Mouse (Mus musculus) stomach, embryonic 16.5 days (tissue): ENCODE data around the gene Bach2. TPM values are rescaled to one million over a fixed set of nuclear protein-coding genes. Genes with fewer than 3 reads are reported as not detected.
A peak's percentile ranks its signal among the peaks of the same experiment; 100 is the strongest.

Source experiments
- ATAC-seq: fragments of 200-750 bp; cut with Nextera tagmentation; 2 replicates; pipeline ENCODE4 v1.8.0; 2017; ENCODE audit warnings: moderate number of reproducible peaks, moderate TSS enrichment; ENCODE audit not compliant: insufficient read depth, low FRiP score
- H3K27ac ChIP-seq: fragments of 300-500 bp; sonication (generic); 2 replicates; pipeline ENCODE4 v1.5.1; 2014; ENCODE audit warnings: low read length
- H3K27me3 ChIP-seq: fragments of 300-500 bp; sonication (generic); 2 replicates; pipeline ENCODE4 v1.6.1; 2014; ENCODE audit warnings: low read length, control low read depth, mixed read lengths; ENCODE audit not compliant: control insufficient read depth, insufficient read depth
- H3K36me3 ChIP-seq: fragments of 300-500 bp; sonication (generic); 2 replicates; pipeline ENCODE4 v1.6.1; 2014; ENCODE audit warnings: low read length; ENCODE audit not compliant: control insufficient read depth, insufficient read depth
- H3K4me1 ChIP-seq: fragments of 300-500 bp; sonication (generic); 2 replicates; pipeline ENCODE4 v1.6.1; 2014; ENCODE audit warnings: low read length, control low read depth, mixed read lengths; ENCODE audit not compliant: control insufficient read depth, insufficient read depth
- H3K4me2 ChIP-seq: fragments of 300-500 bp; sonication (generic); 2 replicates; pipeline ENCODE4 v1.6.1; 2014; ENCODE audit warnings: low read depth, low read length, mixed read lengths
- H3K4me3 ChIP-seq: fragments of 300-500 bp; sonication (generic); replicated peaks from 2 replicates; pipeline ENCODE4 v1.5.1; 2014; ENCODE audit warnings: mild to moderate bottlenecking, low read length
- H3K9ac ChIP-seq: fragments of 300-500 bp; sonication (generic); 2 replicates; pipeline ENCODE4 v1.6.1; 2014; ENCODE audit warnings: low read length
- H3K9me3 ChIP-seq: fragments of 300-500 bp; sonication (generic); replicated peaks from 2 replicates; pipeline ENCODE4 v1.6.1; 2016; ENCODE audit warnings: low read length, control low read depth; ENCODE audit not compliant: control insufficient read depth
- WGBS: fragments of 180-500 bp; shearing (Covaris S2); extraction: QIAGEN DNeasy Blood & Tissue Kit; methylation state at CpG from one replicate; pipeline ENCODE4 v1.1.7; 2014; 5-methylcytosine and 5-hydroxymethylcytosine counted together
- polyA plus RNA-seq: library from polyadenylated mRNA; unstranded; fragments of >200 nt; fragmentation: Nextera tagmentation; extraction: Ambion mirVana; gene quantifications from 2 replicates; pipeline ENCODE4 v1.2.1, GENCODE M21; 2015

The Bach2 gene
- polyA plus RNA-seq, 1 experiment from 2014 or later: 3.5 TPM

DNA sequence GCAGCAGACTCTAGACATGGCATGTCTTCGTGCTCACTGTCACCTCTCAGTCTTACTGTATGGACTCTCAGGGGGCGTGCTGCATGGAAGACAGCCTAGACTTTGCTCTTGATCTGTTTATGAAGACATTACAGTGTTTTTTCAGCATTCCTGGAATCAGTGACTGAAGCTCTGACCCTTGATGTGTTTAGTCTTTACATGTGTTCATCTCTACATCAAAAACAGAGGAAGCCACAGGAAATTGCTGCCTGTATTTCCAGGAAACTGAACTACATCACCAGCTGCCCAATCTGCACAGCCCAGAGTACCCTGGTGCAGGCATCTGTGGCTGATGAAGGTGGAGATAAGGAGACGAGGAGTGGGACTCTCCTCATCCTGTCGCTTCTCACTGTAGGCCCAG is 52.8 kb downstream of the Bach2 start:
- WGBS: 75% methylated on average over 4 of the region's 4 CpGs
- no peak for ATAC-seq
- no peak overlapping the region for H3K27ac ChIP-seq

DNA sequence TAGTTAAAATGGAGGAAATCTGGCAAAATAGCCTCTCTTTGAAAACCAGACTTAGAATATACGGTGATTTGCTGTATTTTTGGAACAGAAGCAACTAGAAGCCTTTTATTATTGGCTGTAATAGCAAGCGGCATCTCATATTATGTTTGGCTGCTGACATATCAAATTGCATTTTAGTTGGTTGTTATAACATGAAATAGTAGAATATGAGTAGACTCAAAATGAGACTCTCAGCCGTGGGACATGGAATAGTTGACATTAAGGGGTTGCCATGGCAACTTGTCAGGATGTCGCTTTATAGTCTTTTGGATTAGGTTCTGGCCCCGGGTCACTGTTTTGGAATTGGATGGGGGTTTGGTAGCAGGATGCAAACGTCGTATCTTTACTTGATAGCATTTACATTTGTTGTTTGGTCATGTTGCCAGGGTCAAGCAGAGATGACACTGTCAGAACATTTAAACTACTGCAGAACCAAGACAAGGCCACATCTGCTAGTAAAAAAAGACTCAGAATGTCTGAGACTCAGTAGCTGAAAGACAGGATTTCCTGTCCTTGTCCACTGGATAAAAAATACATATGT is 55.2 kb downstream of the Bach2 start:
- Histone ChIP-seq H3K4me1 (peaks cover 30% of the 10 kb centered on the region), H3K27me3 (no peaks in the 10 kb centered on the region), H3K36me3 (no peaks in the 10 kb centered on the region), H3K9ac (no peak overlapping the region), H3K4me2 (no peak overlapping the region), H3K9me3 (no peaks in the 10 kb centered on the region), H3K4me3 (no peak overlapping the region), H3K27ac (no peak overlapping the region)
- no peak for ATAC-seq
- WGBS: 58% methylated on average over 7 of the region's 7 CpGs

More for the DNA sequence above, 52.8 kb downstream of the Bach2 start:
- Histone ChIP-seq H3K4me1 (peaks cover 33% of the 10 kb centered on the region), H3K4me2 (no peak overlapping the region), H3K4me3 (no peak overlapping the region), H3K9ac (no peak overlapping the region), H3K9me3 (no peaks in the 10 kb centered on the region), H3K36me3 (no peaks in the 10 kb centered on the region), H3K27me3 (no peaks in the 10 kb centered on the region)

DNA sequence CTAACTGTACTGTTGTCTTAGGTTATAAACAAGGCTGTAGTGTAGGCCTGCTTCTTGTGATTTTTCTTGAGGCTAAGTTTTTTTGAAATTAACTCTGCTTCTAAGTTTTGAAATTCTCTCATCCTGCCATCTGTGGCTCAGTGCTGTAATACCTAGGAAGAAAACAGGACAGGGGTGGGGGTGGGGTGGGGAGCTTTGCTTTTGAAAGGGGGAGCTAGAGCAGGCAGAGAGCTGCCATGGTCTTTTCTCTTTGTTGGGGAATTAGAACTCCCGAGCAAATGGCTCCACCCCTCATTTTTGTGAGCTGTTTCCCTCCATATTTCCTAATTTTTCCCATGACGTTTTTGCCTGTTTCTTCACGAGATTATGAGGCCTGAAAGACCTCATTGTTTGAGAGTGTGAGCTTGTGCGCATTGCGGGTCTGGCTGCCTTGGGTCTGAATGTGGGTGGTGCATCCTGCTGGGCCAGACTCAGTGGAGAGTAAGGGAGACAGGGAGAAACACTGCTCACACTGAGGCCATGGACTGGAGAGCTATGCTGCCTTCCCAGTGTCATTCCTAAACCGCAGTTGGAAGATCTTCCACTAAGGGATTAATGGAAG is 58.6 kb downstream of the Bach2 start:
- Histone ChIP-seq H3K4me2 (no peak overlapping the region), H3K27ac (peak overlapping the region; percentile 52), H3K27me3 (no peaks in the 10 kb centered on the region), H3K9me3 (no peaks in the 10 kb centered on the region), H3K4me3 (no peak overlapping the region), H3K4me1 (peaks cover 27% of the 10 kb centered on the region), H3K9ac (no peak overlapping the region), H3K36me3 (no peaks in the 10 kb centered on the region)
- WGBS: 39% methylated on average over 6 of the region's 6 CpGs
- ATAC-seq: peak; percentile 75; the same call in 1 of the 2 replicates

DNA sequence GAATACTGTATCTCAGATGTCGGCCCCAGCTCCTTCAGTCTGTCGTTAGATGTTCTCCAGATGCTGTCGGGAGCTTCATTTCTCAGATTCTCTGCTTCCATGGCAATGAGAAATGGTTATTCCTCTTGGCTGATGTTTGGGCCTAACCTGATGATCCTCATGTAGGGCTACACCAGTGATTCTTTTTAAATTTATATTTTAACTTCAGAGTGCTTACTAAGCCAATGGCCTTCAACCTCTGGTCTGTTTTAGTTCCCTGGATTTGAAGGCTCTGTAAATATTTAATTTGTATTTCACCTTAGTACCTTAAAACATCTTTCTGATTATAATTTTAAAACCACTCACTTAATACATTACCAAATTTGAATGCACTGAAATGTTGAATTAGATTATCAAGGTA is 60.6 kb downstream of the Bach2 start:
- H3K9ac ChIP-seq: no peak overlapping the region
- no peak overlapping the region for H3K4me2 ChIP-seq
- H3K9me3 ChIP-seq: no peaks in the 10 kb centered on the region
- H3K36me3 ChIP-seq: no peaks in the 10 kb centered on the region
- no peak for ATAC-seq
- no peaks in the 10 kb centered on the region for H3K27me3 ChIP-seq
- no peak overlapping the region for H3K27ac ChIP-seq
- H3K4me1 ChIP-seq: peaks cover 36% of the 10 kb centered on the region
- no peak overlapping the region for H3K4me3 ChIP-seq
- WGBS: 44% methylated on average over 3 of the region's 3 CpGs

DNA sequence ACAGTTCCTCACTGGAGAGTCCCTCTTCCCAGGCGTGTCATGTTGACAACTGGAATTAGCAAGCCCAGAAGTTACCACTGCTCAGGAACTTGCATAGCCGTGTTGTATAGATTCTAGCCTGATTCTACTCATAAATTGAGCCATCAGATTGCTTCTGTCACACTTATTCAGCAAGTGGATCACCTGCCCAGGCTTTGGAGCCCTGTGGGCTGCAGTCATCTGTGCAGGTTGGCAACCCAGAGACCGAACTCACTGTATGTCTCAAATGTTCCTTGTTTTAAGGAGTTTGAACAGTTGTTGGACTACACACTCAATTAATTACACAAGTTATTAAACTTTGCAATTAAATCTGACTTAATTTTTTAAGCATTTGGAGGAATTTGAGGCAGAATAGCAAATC is 61.4 kb downstream of the Bach2 start:
- no peak for ATAC-seq

DNA sequence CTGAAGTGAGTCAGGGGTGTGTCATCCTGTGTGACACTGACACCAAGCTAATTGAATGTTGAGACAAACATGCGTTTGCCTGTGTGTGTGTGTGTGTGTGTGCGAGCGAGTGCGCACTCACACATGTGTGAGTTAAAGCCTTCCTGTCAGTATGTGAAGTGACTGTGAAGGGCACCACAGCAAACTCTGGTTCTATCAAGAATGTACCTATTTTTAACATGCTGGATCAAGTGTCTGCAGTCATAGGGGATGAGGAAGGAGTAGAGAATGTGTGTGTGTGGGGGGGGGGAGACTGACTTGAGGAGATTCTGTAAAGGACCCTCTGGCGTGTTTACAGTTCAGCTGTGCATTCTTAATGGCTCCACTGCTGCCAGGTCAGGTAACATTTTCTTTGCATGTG is 64.1 kb downstream of the Bach2 start:
- no peak for ATAC-seq
- 31% methylated on average over 5 of the region's 5 CpGs for WGBS
- H3K4me2 ChIP-seq: peak overlapping the region; percentile 50; the same call in 1 of the 2 replicates
- H3K27me3 ChIP-seq: no peaks in the 10 kb centered on the region
- no peak overlapping the region for H3K4me3 ChIP-seq
- H3K9ac ChIP-seq: 0 out of 2 replicates have a peak overlapping the region, but pooled peaks have one; percentile 43
- no peaks in the 10 kb centered on the region for H3K36me3 ChIP-seq
- H3K9me3 ChIP-seq: no peaks in the 10 kb centered on the region
- peak overlapping the region; percentile 93 for H3K27ac ChIP-seq
- H3K4me1 ChIP-seq: peaks cover 60% of the 10 kb centered on the region

More for the DNA sequence above, 61.4 kb downstream of the Bach2 start:
- Histone ChIP-seq H3K4me2 (no peak overlapping the region), H3K4me1 (peaks cover 44% of the 10 kb centered on the region), H3K36me3 (no peaks in the 10 kb centered on the region), H3K27me3 (no peaks in the 10 kb centered on the region), H3K27ac (no peak overlapping the region), H3K4me3 (no peak overlapping the region), H3K9ac (no peak overlapping the region), H3K9me3 (no peaks in the 10 kb centered on the region)
- WGBS: 85% methylated on average over 3 of the region's 3 CpGs

DNA sequence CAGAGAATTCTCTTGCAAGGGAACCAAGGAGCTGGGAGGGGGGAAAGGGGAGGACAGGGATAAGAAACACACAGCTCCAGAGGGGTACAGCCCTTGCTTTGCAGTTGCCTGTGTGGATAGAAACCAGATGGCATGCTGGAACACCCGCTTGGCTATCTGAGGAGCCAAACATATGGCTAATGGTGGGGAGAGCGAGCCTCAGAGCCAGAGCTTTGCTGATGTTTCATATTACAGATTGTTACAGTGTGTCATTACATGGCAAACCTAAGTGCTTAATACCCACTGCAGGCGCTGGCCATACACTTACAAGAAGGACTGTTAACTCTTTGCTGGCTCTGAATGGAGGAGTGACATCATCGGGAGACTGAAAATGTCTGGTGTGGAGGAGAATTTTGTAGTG is 64.5 kb downstream of the Bach2 start:
- no peaks in the 10 kb centered on the region for H3K9me3 ChIP-seq
- H3K27me3 ChIP-seq: no peaks in the 10 kb centered on the region
- no peaks in the 10 kb centered on the region for H3K36me3 ChIP-seq
- peak; percentile 84 for ATAC-seq
- H3K9ac ChIP-seq: peak overlapping the region; percentile 43; the same call in 1 of the 2 replicates
- peak overlapping the region; percentile 22; the same call in 1 of the 2 replicates for H3K4me3 ChIP-seq
- H3K4me2 ChIP-seq: peak overlapping the region; percentile 50
- 17% methylated on average over 4 of the region's 4 CpGs for WGBS
- peaks cover 61% of the 10 kb centered on the region for H3K4me1 ChIP-seq
- H3K27ac ChIP-seq: peak overlapping the region; percentile 93

DNA sequence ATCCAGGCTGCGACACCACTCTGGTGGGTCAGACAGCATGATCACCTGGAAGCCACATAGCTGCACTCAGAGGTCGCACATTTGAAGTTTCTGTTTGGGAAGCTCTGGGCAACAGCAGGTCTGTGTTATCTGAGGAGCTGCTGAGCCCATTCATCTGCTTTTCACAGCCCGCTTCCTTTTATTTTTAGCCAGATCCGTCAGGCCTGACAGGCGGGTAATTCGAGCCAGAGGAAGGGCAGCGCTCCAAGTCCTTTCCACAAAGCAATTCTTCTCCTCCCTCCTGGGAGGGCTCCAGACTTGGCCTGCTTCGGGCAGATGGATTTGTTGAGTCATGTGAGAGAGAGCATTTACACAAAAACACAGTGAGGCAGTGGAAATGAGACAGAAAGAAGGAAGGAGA is 65.1 kb downstream of the Bach2 start:
- Histone ChIP-seq H3K27me3 (no peaks in the 10 kb centered on the region), H3K9me3 (no peaks in the 10 kb centered on the region), H3K36me3 (no peaks in the 10 kb centered on the region), H3K4me2 (peak overlapping the region; percentile 50), H3K4me1 (peaks cover 61% of the 10 kb centered on the region), H3K27ac (peak overlapping the region; percentile 93), H3K4me3 (peak overlapping the region; percentile 22; the same call in 1 of the 2 replicates), H3K9ac (peak overlapping the region; percentile 43; the same call in 1 of the 2 replicates)
- ATAC-seq: peak; percentile 82
- WGBS: 2% methylated on average over 8 of the region's 8 CpGs

DNA sequence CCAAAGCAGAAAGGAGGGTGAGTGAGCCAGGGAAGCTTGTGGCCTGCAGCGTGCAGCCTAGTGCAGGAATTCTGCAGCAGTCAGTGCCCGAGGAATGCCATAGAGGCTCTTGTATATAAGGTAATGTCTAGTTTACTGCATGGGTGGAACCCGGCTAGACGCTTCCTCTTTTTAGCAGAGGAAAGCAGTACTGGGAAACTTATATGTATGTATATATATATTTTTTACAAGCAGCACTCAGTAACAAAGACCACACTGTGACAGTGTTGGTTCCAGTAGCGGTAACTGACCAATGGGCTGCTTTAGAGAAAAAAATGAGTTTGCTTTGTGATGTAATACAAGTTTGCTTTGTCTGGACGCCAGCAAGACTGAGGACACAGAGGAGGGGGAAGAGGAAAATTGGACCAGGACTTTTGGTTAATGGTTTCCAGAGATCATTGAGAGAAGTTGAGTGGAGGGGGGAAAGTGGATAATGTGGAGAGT is 65.7 kb downstream of the Bach2 start:
- peak overlapping the region; percentile 93 for H3K27ac ChIP-seq
- no peak overlapping the region for H3K9ac ChIP-seq
- H3K4me3 ChIP-seq: 0 out of 2 replicates have a peak overlapping the region, but pooled peaks have one; percentile 2
- H3K36me3 ChIP-seq: no peaks in the 10 kb centered on the region
- 14% methylated on average over 6 of the region's 6 CpGs for WGBS
- no peaks in the 10 kb centered on the region for H3K27me3 ChIP-seq
- ATAC-seq: 0 out of 2 replicates have a peak, but pooled peaks have one; percentile 19
- peak overlapping the region; percentile 50 for H3K4me2 ChIP-seq
- peaks cover 59% of the 10 kb centered on the region for H3K4me1 ChIP-seq
- H3K9me3 ChIP-seq: no peaks in the 10 kb centered on the region
